Mouse (Mus musculus) embryonic facial prominence, embryonic 11.5 days (tissue): ENCODE measurements around the gene Zfp282. TPM values are rescaled to one million over a fixed set of nuclear protein-coding genes. Genes with fewer than 3 reads are reported as not detected.

Experiments
- ATAC-seq: fragments of 200-750 bp; cut with Nextera tagmentation; replicated peaks from 2 replicates; pipeline ENCODE4 v1.8.0; 2017; ENCODE audit warnings: low read depth; ENCODE audit not compliant: insufficient number of reproducible peaks, low FRiP score, low TSS enrichment
- DNase-seq: peaks from one replicate; pipeline ENCODE4 v3.0.0-alpha.2; 2015; ENCODE audit warnings: low spot score
- H3K27ac ChIP-seq: fragments of 300-500 bp; sonication (generic); replicated peaks from 2 replicates; pipeline ENCODE4 v1.5.1; 2014; ENCODE audit warnings: mild to moderate bottlenecking, low read depth, low read length, control low read depth
- H3K27me3 ChIP-seq: fragments of 300-500 bp; sonication (generic); 2 replicates; pipeline ENCODE4 v1.6.1; 2014; ENCODE audit warnings: mild to moderate bottlenecking, low read length, moderate library complexity, mixed read lengths; ENCODE audit not compliant: control insufficient read depth, insufficient read depth
- H3K36me3 ChIP-seq: fragments of 300-500 bp; sonication (generic); replicated peaks from 2 replicates; pipeline ENCODE4 v1.6.1; 2014; ENCODE audit warnings: low read depth, mild to moderate bottlenecking, low read length, moderate library complexity, mixed read lengths; ENCODE audit not compliant: control insufficient read depth, insufficient read depth
- H3K4me1 ChIP-seq: fragments of 300-500 bp; sonication (generic); 2 replicates; pipeline ENCODE4 v1.6.1; 2014; ENCODE audit warnings: low read length, mixed read lengths; ENCODE audit not compliant: control insufficient read depth, insufficient read depth
- H3K4me2 ChIP-seq: fragments of 300-500 bp; sonication (generic); 2 replicates; pipeline ENCODE4 v1.6.1; 2014; ENCODE audit warnings: low read depth, mild to moderate bottlenecking, control low read depth, low read length, moderate library complexity
- H3K4me3 ChIP-seq: fragments of 300-500 bp; sonication (generic); 2 replicates; pipeline ENCODE4 v1.5.1; 2014; ENCODE audit warnings: low read depth, low read length, control low read depth
- H3K9ac ChIP-seq: fragments of 300-500 bp; sonication (generic); replicated peaks from 2 replicates; pipeline ENCODE4 v1.6.1; 2014; ENCODE audit warnings: mild to moderate bottlenecking, control low read depth, low read length
- H3K9me3 ChIP-seq: fragments of 300-500 bp; sonication (generic); replicated peaks from 2 replicates; pipeline ENCODE4 v1.6.1; 2016; ENCODE audit warnings: mild to moderate bottlenecking, low read length, inconsistent platforms, mixed read lengths; ENCODE audit not compliant: control insufficient read depth
- WGBS: fragments of 180-500 bp; shearing (Covaris S2); extraction: QIAGEN DNeasy Blood & Tissue Kit; methylation state at CpG from one replicate; pipeline ENCODE4 v1.1.7; 2014; 5-methylcytosine and 5-hydroxymethylcytosine counted together
- polyA plus RNA-seq: library from polyadenylated mRNA; unstranded; fragments of >200 nt; fragmentation: Nextera tagmentation; extraction: Ambion mirVana; gene quantifications from 2 replicates; pipeline ENCODE4 v1.2.1, GENCODE M21; 2014

The Zfp282 gene
- polyA plus RNA-seq, 1 experiment from 2014 or later: 12.2 TPM

GRCm38 (mm10) chr6:47904361-47904760 lies 27.4 kb downstream of the Zfp282 start:
- WGBS: 32% methylated on average over 12 of the region's 19 CpGs
- ATAC-seq (no peak), DNase-seq (no peak)
- Histone ChIP-seq H3K9me3 (no peaks in the 10 kb centered on the region), H3K4me1 (no peaks in the 10 kb centered on the region), H3K4me2 (no peak overlapping the region), H3K27me3 (no peaks in the 10 kb centered on the region; the same call in 1 of the 2 replicates), H3K9ac (no peak overlapping the region), H3K36me3 (peaks cover 24% of the 10 kb centered on the region), H3K27ac (no peak overlapping the region), H3K4me3 (no peak overlapping the region)

GRCm38 (mm10) chr6:47904917-47905695 lies 28.1 kb downstream of the Zfp282 start:
- H3K9me3 ChIP-seq: no peaks in the 10 kb centered on the region
- no peak for DNase-seq
- no peaks in the 10 kb centered on the region; the same call in 1 of the 2 replicates for H3K27me3 ChIP-seq
- no peak overlapping the region for H3K27ac ChIP-seq
- H3K4me1 ChIP-seq: no peaks in the 10 kb centered on the region
- WGBS: 57% methylated on average over 44 of the region's 44 CpGs
- H3K36me3 ChIP-seq: peaks cover 24% of the 10 kb centered on the region
- H3K4me2 ChIP-seq: no peak overlapping the region
- H3K9ac ChIP-seq: no peak overlapping the region
- 0 out of 2 replicates have a peak, but pooled peaks have one; percentile 8 for ATAC-seq
- H3K4me3 ChIP-seq: no peak overlapping the region

GRCm38 (mm10) chr6:47906326-47906725 lies 29.3 kb downstream of the Zfp282 start:
- DNase-seq (no peak), ATAC-seq (no peak)
- H3K27me3 ChIP-seq: no peaks in the 10 kb centered on the region; the same call in 1 of the 2 replicates
- no peak overlapping the region for H3K4me2 ChIP-seq
- no peaks in the 10 kb centered on the region for H3K4me1 ChIP-seq
- 91% methylated on average over 5 of the region's 5 CpGs for WGBS
- H3K9me3 ChIP-seq: no peaks in the 10 kb centered on the region
- H3K27ac ChIP-seq: no peak overlapping the region
- no peak overlapping the region for H3K4me3 ChIP-seq
- H3K9ac ChIP-seq: no peak overlapping the region
- peaks cover 21% of the 10 kb centered on the region for H3K36me3 ChIP-seq

GRCm38 (mm10) chr6:47909007-47909406 lies 32.0 kb downstream of the Zfp282 start:
- no peak overlapping the region for H3K27ac ChIP-seq
- WGBS: 78% methylated on average over 1 of the region's 1 CpGs
- no peaks in the 10 kb centered on the region for H3K27me3 ChIP-seq
- no peaks in the 10 kb centered on the region for H3K4me1 ChIP-seq
- H3K4me2 ChIP-seq: no peak overlapping the region
- H3K9ac ChIP-seq: no peak overlapping the region
- no peak for ATAC-seq
- H3K4me3 ChIP-seq: no peak overlapping the region
- no peaks in the 10 kb centered on the region for H3K9me3 ChIP-seq
- H3K36me3 ChIP-seq: peaks cover 14% of the 10 kb centered on the region
- no peak for DNase-seq

GRCm38 (mm10) chr6:47911650-47912049 lies 34.6 kb downstream of the Zfp282 start:
- no peaks in the 10 kb centered on the region for H3K4me1 ChIP-seq
- H3K9me3 ChIP-seq: no peaks in the 10 kb centered on the region
- no peaks in the 10 kb centered on the region for H3K27me3 ChIP-seq
- no peak overlapping the region for H3K9ac ChIP-seq
- H3K36me3 ChIP-seq: peaks cover 1% of the 10 kb centered on the region; the same call in 1 of the 2 replicates
- H3K27ac ChIP-seq: no peak overlapping the region
- DNase-seq (no peak), ATAC-seq (no peak)
- no peak overlapping the region for H3K4me3 ChIP-seq
- H3K4me2 ChIP-seq: no peak overlapping the region
- 56% methylated on average over 1 of the region's 1 CpGs for WGBS

- Histone ChIP-seq H3K9ac (no peak overlapping the region), H3K9me3 (no peaks in the 10 kb centered on the region), H3K4me2 (no peak overlapping the region), H3K4me1 (no peaks in the 10 kb centered on the region), H3K27ac (no peak overlapping the region), H3K27me3 (no peaks in the 10 kb centered on the region), H3K36me3 (no peaks in the 10 kb centered on the region; the same call in 1 of the 2 replicates), H3K4me3 (no peak overlapping the region)
- 55% methylated on average over 3 of the region's 3 CpGs for WGBS
- ATAC-seq (no peak), DNase-seq (no peak)
Measured at GRCm38 (mm10) chr6:47912991-47913390, 36.0 kb downstream of the Zfp282 start.

- H3K27me3 ChIP-seq: no peaks in the 10 kb centered on the region
- H3K9ac ChIP-seq: no peak overlapping the region
- no peak overlapping the region for H3K4me2 ChIP-seq
- no peaks in the 10 kb centered on the region for H3K9me3 ChIP-seq
- ATAC-seq (no peak), DNase-seq (no peak)
- H3K4me1 ChIP-seq: no peaks in the 10 kb centered on the region
- H3K4me3 ChIP-seq: no peak overlapping the region
- H3K27ac ChIP-seq: no peak overlapping the region
- H3K36me3 ChIP-seq: no peaks in the 10 kb centered on the region
- WGBS: 77% methylated on average over 5 of the region's 5 CpGs
Measured at GRCm38 (mm10) chr6:47917051-47917450, 40.0 kb downstream of the Zfp282 start.

GRCm38 (mm10) chr6:47918768-47919274 lies 41.8 kb downstream of the Zfp282 start:
- H3K27me3 ChIP-seq: no peaks in the 10 kb centered on the region
- WGBS: 69% methylated on average over 3 of the region's 3 CpGs
- H3K36me3 ChIP-seq: no peaks in the 10 kb centered on the region
- DNase-seq (no peak), ATAC-seq (no peak)
- H3K4me3 ChIP-seq: no peak overlapping the region
- no peaks in the 10 kb centered on the region for H3K4me1 ChIP-seq
- no peak overlapping the region for H3K9ac ChIP-seq
- no peak overlapping the region for H3K27ac ChIP-seq
- H3K4me2 ChIP-seq: no peak overlapping the region
- H3K9me3 ChIP-seq: no peaks in the 10 kb centered on the region
